Mouse (Mus musculus): Measurements from ENCODE around the gene Capn2. TPM values are rescaled to one million over a fixed set of nuclear protein-coding genes. Genes with fewer than 3 reads are reported as not detected.
A peak's percentile ranks its signal among the peaks of the same experiment; 100 is the strongest.

The Capn2 gene
- polyA plus RNA-seq, 1 experiment from 2014 or later: 23.6 TPM

DNA sequence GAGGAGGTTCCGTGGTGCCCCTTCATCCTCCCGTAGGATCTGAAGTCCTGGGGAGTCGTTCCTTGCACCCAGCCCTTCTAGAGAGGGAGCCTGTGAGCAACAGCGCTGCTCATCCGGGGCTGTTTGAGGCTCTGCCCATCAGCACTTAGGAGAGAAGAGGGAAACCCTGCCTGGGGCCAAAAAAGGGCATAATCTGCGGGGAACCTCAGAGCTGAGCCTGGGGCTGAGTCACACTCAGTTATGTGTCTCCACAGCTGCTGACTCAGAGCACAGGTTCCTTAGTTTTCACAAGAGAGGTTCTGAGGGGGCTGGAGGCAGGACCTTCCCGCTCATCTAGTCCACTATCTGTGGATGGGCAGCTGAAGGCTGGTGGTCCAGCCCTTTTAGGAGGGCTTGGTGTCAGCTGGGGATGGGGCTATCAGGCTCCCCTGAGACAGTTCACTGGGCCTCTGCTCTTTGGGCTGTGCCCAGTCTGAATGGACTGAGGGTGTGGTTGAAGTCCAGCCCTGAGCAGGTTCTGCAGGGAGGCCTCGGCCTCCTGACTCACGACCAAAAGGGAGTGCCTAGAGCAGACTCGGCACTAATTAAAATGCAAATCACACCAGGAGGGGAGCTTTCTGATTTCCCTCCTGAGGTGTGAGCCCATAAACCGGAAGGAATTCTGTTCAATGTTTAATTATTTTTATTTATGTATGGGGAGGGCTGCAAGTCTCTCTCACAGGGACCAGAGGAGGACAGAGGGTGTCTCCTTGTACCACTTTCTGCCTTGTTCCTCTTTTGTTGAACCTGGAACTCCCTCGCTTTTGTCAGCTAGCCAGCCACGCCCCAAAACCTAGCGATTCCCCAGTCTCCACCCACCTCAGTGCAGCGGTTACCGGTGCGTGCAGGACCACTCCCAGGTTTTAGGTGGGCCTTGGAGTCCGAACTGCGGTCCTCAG lies 10.8 kb upstream of the Capn2 start:
- Histone ChIP-seq H3K27ac (ENCODE audit: low read depth) (peak overlapping the region; percentile 42; the same call in 1 of the 2 replicates), H3K9ac (replicated peaks) (no peak overlapping the region), H3K4me3 (ENCODE audit: low read depth, low read length) (no peak overlapping the region), H3K4me1 (ENCODE audit: insufficient read depth) (peaks cover 12% of the 10 kb centered on the region), H3K27me3 (ENCODE audit: insufficient read depth, low read length) (no peaks in the 10 kb centered on the region), H3K36me3 (replicated peaks; ENCODE audit: insufficient read depth, low read length) (no peaks in the 10 kb centered on the region), H3K4me2 (ENCODE audit: low read depth, low read length) (peak overlapping the region; percentile 47), H3K9me3 (ENCODE audit: low read length) (0 out of 2 replicates have a peak, but pooled peaks cover 3% of the 10 kb centered on the region)
- TF ChIP-seq EP300 (IDR thresholded peaks at IDR 0.05; ENCODE audit: low read depth): no peak
- TF ChIP-seq CTCF (IDR thresholded peaks at IDR 0.05; ENCODE audit: low read depth): no peak
- peak; percentile 45 for DNase-seq
- 9% methylated on average over 19 of the region's 19 CpGs for WGBS (ENCODE audit: insufficient replicate concordance)
- peak; percentile 66 for ATAC-seq

DNA sequence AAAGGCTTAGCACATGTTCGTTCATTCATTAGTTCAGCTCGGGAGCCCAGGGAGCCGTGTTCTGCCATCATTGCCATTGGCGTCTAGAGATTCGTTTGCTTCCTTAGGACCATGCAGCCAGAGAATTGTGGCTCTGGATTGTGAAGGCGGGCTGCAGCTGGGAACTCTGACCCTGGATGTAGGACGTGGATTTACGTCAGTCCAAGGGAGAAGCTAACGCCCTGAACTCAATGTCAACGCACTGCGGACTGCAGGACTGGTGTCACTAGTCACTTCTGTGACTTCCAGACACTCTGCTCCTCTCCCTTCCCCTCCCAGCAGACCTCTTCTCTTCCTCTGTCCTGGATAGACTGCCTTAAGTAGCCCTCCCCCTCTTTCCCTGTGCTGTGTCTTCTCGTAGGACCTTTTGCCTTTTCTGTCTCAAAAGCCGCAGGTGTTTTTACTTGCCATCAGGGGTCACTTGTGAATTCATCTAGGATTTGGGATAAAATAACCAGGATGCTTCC lies 9.9 kb upstream of the Capn2 start:
- ATAC-seq: no peak; the same call in 1 of the 2 replicates
- 50% methylated on average over 13 of the region's 13 CpGs for WGBS (ENCODE audit: insufficient replicate concordance)
- no peaks in the 10 kb centered on the region for H3K27me3 ChIP-seq (ENCODE audit: insufficient read depth, low read length)
- no peak for DNase-seq
- no peak overlapping the region for H3K9ac ChIP-seq (replicated peaks)
- peak overlapping the region; percentile 42; the same call in 1 of the 2 replicates for H3K27ac ChIP-seq (ENCODE audit: low read depth)
- peak overlapping the region; percentile 47 for H3K4me2 ChIP-seq (ENCODE audit: low read depth, low read length)
- no peaks in the 10 kb centered on the region for H3K36me3 ChIP-seq (replicated peaks; ENCODE audit: insufficient read depth, low read length)
- no peaks in the 10 kb centered on the region for H3K9me3 ChIP-seq (ENCODE audit: low read length)
- no peak for TF ChIP-seq CTCF (IDR thresholded peaks at IDR 0.05; ENCODE audit: low read depth)
- TF ChIP-seq EP300 (IDR thresholded peaks at IDR 0.05; ENCODE audit: low read depth): no peak
- peaks cover 12% of the 10 kb centered on the region for H3K4me1 ChIP-seq (ENCODE audit: insufficient read depth)
- H3K4me3 ChIP-seq (ENCODE audit: low read depth, low read length): no peak overlapping the region

DNA sequence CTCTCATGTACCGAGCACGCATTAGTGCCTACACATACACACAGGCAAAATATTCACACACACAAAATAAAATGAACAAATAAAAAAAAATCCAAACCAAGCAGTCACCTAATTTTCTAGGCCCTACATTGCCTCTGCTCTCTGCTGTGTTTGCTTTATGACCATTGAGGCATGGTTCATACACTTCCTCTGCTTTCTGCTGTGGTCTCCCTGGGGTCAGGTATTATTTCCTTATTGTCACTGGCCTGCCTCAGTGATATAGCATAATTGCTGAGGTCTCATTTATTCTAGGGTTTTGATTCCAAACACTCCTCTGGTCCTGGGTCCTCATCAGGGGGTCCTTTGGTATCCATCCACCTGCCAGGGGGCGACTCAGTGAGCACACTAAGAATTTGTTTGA lies 8.2 kb upstream of the Capn2 start:
- H3K27ac ChIP-seq (ENCODE audit: low read depth): no peak overlapping the region
- H3K27me3 ChIP-seq (ENCODE audit: insufficient read depth, low read length): no peaks in the 10 kb centered on the region
- DNase-seq: no peak
- H3K36me3 ChIP-seq (replicated peaks; ENCODE audit: insufficient read depth, low read length): no peaks in the 10 kb centered on the region
- H3K9ac ChIP-seq (replicated peaks): no peak overlapping the region
- no peak for ATAC-seq
- H3K9me3 ChIP-seq (ENCODE audit: low read length): no peaks in the 10 kb centered on the region
- 90% methylated on average over 3 of the region's 3 CpGs for WGBS (ENCODE audit: insufficient replicate concordance)
- no peak overlapping the region for H3K4me3 ChIP-seq (ENCODE audit: low read depth, low read length)
- no peak overlapping the region for H3K4me2 ChIP-seq (ENCODE audit: low read depth, low read length)
- TF ChIP-seq CTCF (IDR thresholded peaks at IDR 0.05; ENCODE audit: low read depth) (no peak), EP300 (IDR thresholded peaks at IDR 0.05; ENCODE audit: low read depth) (no peak)
- H3K4me1 ChIP-seq (ENCODE audit: insufficient read depth): peaks cover 12% of the 10 kb centered on the region

DNA sequence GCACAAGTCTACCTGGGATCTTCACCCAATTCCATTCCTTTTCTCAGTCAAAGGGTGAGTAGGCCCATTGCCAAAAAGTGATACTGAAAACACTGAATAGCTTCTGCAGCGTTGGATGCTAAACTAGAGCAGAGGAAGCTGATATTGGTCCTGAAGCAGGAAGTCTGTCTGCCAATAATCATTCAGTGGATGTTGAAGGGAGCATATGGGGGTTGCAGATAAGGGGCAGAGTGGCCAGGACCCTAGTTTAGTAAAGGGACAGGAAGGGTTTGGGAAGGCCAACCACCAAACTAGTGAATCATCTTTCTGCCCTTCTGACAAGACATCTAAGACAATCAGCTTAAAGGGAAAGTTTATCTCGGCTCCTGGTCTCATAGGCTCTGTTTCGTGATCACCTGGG lies 6.3 kb upstream of the Capn2 start:
- H3K4me2 ChIP-seq (ENCODE audit: low read depth, low read length): no peak overlapping the region
- TF ChIP-seq EP300 (IDR thresholded peaks at IDR 0.05; ENCODE audit: low read depth) (no peak), CTCF (IDR thresholded peaks at IDR 0.05; ENCODE audit: low read depth) (no peak)
- H3K4me3 ChIP-seq (ENCODE audit: low read depth, low read length): no peak overlapping the region
- 58% methylated on average over 3 of the region's 3 CpGs for WGBS (ENCODE audit: insufficient replicate concordance)
- H3K4me1 ChIP-seq (ENCODE audit: insufficient read depth): peaks cover 18% of the 10 kb centered on the region
- H3K9ac ChIP-seq (replicated peaks): no peak overlapping the region
- H3K36me3 ChIP-seq (replicated peaks; ENCODE audit: insufficient read depth, low read length): no peaks in the 10 kb centered on the region
- H3K9me3 ChIP-seq (ENCODE audit: low read length): no peaks in the 10 kb centered on the region
- H3K27me3 ChIP-seq (ENCODE audit: insufficient read depth, low read length): no peaks in the 10 kb centered on the region
- ATAC-seq: no peak
- no peak for DNase-seq
- no peak overlapping the region for H3K27ac ChIP-seq (ENCODE audit: low read depth)

DNA sequence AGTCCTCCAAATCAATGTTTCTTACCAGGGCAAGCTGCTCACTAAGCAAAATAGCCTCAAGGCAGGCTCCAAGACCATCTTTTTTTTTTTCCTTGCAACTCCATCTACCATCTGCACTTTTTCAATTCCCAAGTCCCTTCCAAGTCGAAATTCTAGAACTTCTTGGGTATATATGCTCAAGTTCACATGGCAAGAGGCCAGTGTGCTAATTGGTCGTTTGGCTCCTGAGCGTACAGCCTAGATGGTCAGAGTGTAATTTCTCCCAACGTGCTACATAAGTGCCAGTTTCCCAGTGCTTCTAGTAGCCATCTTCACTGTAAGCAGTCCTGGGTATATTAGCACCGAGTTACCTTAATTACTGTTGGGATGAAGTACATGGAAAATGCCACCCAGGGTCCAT lies 5.6 kb upstream of the Capn2 start:
- TF ChIP-seq EP300 (IDR thresholded peaks at IDR 0.05; ENCODE audit: low read depth): no peak
- TF ChIP-seq CTCF (IDR thresholded peaks at IDR 0.05; ENCODE audit: low read depth): no peak
- no peak for ATAC-seq
- no peaks in the 10 kb centered on the region; the same call in 1 of the 2 replicates for H3K27me3 ChIP-seq (ENCODE audit: insufficient read depth, low read length)
- H3K36me3 ChIP-seq (replicated peaks; ENCODE audit: insufficient read depth, low read length): no peaks in the 10 kb centered on the region
- H3K9ac ChIP-seq (replicated peaks): no peak overlapping the region
- H3K27ac ChIP-seq (ENCODE audit: low read depth): no peak overlapping the region
- no peak overlapping the region for H3K4me2 ChIP-seq (ENCODE audit: low read depth, low read length)
- H3K4me3 ChIP-seq (ENCODE audit: low read depth, low read length): no peak overlapping the region
- DNase-seq: no peak
- WGBS (ENCODE audit: insufficient replicate concordance): 67% methylated on average over 5 of the region's 5 CpGs
- H3K9me3 ChIP-seq (ENCODE audit: low read length): no peaks in the 10 kb centered on the region
- peaks cover 12% of the 10 kb centered on the region for H3K4me1 ChIP-seq (ENCODE audit: insufficient read depth)

DNA sequence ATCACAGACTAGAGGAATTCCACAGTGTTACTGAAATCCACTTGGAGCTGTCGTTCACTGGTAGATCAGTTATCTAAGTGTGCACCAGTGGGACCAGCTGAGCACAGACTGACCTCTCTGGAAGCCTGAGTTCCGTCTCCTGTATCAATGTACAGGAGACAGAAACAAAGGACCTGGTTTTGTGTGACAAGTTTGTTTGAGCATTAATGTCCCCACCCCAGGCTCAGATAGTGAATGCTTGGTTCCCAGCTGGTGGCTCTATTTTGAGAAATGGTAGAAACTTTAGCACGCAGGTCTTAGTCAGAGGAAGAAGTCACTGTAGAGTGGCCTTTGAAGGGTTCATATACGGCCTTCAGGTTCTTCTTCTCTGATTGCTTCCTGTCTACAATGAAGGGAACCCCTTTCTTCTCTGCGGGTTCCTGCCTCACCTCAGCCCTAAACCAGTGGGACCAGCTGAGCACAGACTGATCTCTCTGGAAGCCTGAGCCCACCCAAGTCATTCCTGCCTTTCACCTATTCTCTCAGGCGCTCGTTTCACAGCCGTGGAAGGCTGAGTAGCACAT lies 3.6 kb upstream of the Capn2 start:
- Histone ChIP-seq H3K27me3 (ENCODE audit: insufficient read depth, low read length) (peaks cover 8% of the 10 kb centered on the region; the same call in 1 of the 2 replicates), H3K4me1 (ENCODE audit: insufficient read depth) (peaks cover 10% of the 10 kb centered on the region), H3K27ac (ENCODE audit: low read depth) (no peak overlapping the region), H3K4me2 (ENCODE audit: low read depth, low read length) (no peak overlapping the region), H3K9ac (replicated peaks) (no peak overlapping the region), H3K9me3 (ENCODE audit: low read length) (no peaks in the 10 kb centered on the region), H3K36me3 (replicated peaks; ENCODE audit: insufficient read depth, low read length) (no peaks in the 10 kb centered on the region), H3K4me3 (ENCODE audit: low read depth, low read length) (no peak overlapping the region)
- ATAC-seq: no peak
- no peak for DNase-seq
- TF ChIP-seq EP300 (IDR thresholded peaks at IDR 0.05; ENCODE audit: low read depth) (no peak), CTCF (IDR thresholded peaks at IDR 0.05; ENCODE audit: low read depth) (no peak)
- 69% methylated on average over 8 of the region's 8 CpGs for WGBS (ENCODE audit: insufficient replicate concordance)

All from liver, postnatal 0 days (tissue).